ENCODE assay signal across 16 mouse cellular contexts in the genomic region with DNA sequence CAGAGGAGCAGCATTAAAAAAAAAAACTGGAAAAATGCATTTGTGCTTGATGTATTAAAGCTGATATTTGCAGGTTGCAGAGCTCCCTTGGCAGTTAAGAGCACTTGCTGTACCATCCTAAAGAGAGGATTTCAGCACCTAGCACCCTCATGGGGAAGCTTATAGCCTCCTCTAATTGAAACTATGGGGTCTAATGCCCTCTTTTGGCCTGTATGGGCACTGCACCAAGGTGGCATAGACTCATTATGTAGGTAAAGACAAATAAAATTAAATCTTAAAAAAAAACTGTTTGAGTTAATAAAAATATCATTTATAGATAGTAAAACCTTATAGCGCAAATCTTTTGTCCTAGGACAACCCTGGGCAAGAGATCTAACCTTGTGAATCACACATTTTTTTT.
DNase-seq lines count a peak whose midpoint lies in the region; ATAC-seq and TF ChIP-seq lines count a peak whose summit lies in the region.
"Had no signal": no experiment of that assay in that cellular context is flagged by ENCODE, and none has a peak within 500 bp of the region (broad histone marks: within the 10 kb centered on the region; RNA-seq: fewer than 3 reads in every experiment).

No protein-coding gene starts in this region.

- ATAC-seq in hindbrain, postnatal 0 days: no peak
- no peak for ATAC-seq in hindbrain, embryonic 12.5 days (ENCODE audit: low FRiP score)
- ATAC-seq in midbrain, embryonic 14.5 days (ENCODE audit: low FRiP score, low TSS enrichment): no peak
- ATAC-seq in midbrain, embryonic 13.5 days: no peak

- H3K9me3 ChIP-seq in hindbrain, postnatal 0 days (ENCODE audit: low read length): no peaks in the 10 kb centered on the region
- H3K9me3 ChIP-seq in hindbrain, embryonic 12.5 days (replicated peaks): no peaks in the 10 kb centered on the region
- H3K9me3 ChIP-seq in midbrain, embryonic 14.5 days (ENCODE audit: control insufficient read depth, low read length): no peaks in the 10 kb centered on the region
- H3K9me3 ChIP-seq in midbrain, embryonic 13.5 days: no peaks in the 10 kb centered on the region
- H3K9me3 ChIP-seq: forebrain, embryonic 12.5 days; heart, embryonic 13.5 days; hindbrain, embryonic 15.5 days had no signal

- TF ChIP-seq CTCF in hindbrain, postnatal 0 days (IDR thresholded peaks at IDR 0.05; ENCODE audit: low read depth): peak; percentile 27

- no peak overlapping the region for H3K4me2 ChIP-seq in hindbrain, postnatal 0 days (ENCODE audit: low read depth, low read length)
- no peak overlapping the region for H3K4me2 ChIP-seq in hindbrain, embryonic 12.5 days (replicated peaks)
- no peak overlapping the region for H3K4me2 ChIP-seq in midbrain, embryonic 14.5 days (ENCODE audit: low read length)
- no peak overlapping the region for H3K4me2 ChIP-seq in midbrain, embryonic 13.5 days (replicated peaks)
- H3K4me2 ChIP-seq: forebrain, embryonic 12.5 days; heart, embryonic 13.5 days; hindbrain, embryonic 15.5 days had no signal

- H3K36me3 ChIP-seq in hindbrain, postnatal 0 days (ENCODE audit: insufficient read depth, low read length): no peaks in the 10 kb centered on the region
- H3K36me3 ChIP-seq in hindbrain, embryonic 12.5 days: no peaks in the 10 kb centered on the region
- no peaks in the 10 kb centered on the region for H3K36me3 ChIP-seq in midbrain, embryonic 14.5 days (ENCODE audit: control insufficient read depth, insufficient read depth, low read length)
- no peaks in the 10 kb centered on the region for H3K36me3 ChIP-seq in midbrain, embryonic 13.5 days
- H3K36me3 ChIP-seq: forebrain, embryonic 12.5 days; heart, embryonic 13.5 days; hindbrain, embryonic 15.5 days had no signal

- no peak overlapping the region for H3K4me3 ChIP-seq in hindbrain, postnatal 0 days (ENCODE audit: low read length)
- no peak overlapping the region for H3K4me3 ChIP-seq in hindbrain, embryonic 12.5 days
- no peak overlapping the region for H3K4me3 ChIP-seq in midbrain, embryonic 14.5 days (replicated peaks; ENCODE audit: low read depth, low read length)
- H3K4me3 ChIP-seq in midbrain, embryonic 13.5 days (replicated peaks): no peak overlapping the region
- H3K4me3 ChIP-seq: forebrain, embryonic 12.5 days; heart, embryonic 13.5 days; hindbrain, embryonic 15.5 days had no signal

- no peak overlapping the region for H3K27ac ChIP-seq in hindbrain, postnatal 0 days
- no peak overlapping the region for H3K27ac ChIP-seq in hindbrain, embryonic 12.5 days
- no peak overlapping the region for H3K27ac ChIP-seq in midbrain, embryonic 14.5 days (replicated peaks; ENCODE audit: low read depth, low read length)
- no peak overlapping the region for H3K27ac ChIP-seq in midbrain, embryonic 13.5 days
- H3K27ac ChIP-seq: forebrain, embryonic 12.5 days; heart, embryonic 13.5 days; hindbrain, embryonic 15.5 days; liver, embryonic 14.5 days; macrophage had no signal

- 61% methylated on average over 1 of the region's 1 CpGs for WGBS in hindbrain, postnatal 0 days
- WGBS in hindbrain, embryonic 12.5 days: 63% methylated on average over 1 of the region's 1 CpGs
- WGBS in midbrain, embryonic 14.5 days: 61% methylated on average over 1 of the region's 1 CpGs
- 68% methylated on average over 1 of the region's 1 CpGs for WGBS in midbrain, embryonic 13.5 days

- H3K9ac ChIP-seq in hindbrain, postnatal 0 days (replicated peaks; ENCODE audit: low read length): no peak overlapping the region
- no peak overlapping the region for H3K9ac ChIP-seq in hindbrain, embryonic 12.5 days
- no peak overlapping the region for H3K9ac ChIP-seq in midbrain, embryonic 14.5 days (replicated peaks; ENCODE audit: low read length)
- H3K9ac ChIP-seq in midbrain, embryonic 13.5 days (replicated peaks): no peak overlapping the region
- H3K9ac ChIP-seq: forebrain, embryonic 12.5 days; heart, embryonic 13.5 days; hindbrain, embryonic 15.5 days; liver, embryonic 14.5 days had no signal

- H3K27me3 ChIP-seq in hindbrain, postnatal 0 days (ENCODE audit: insufficient read depth, low read length): no peaks in the 10 kb centered on the region
- H3K27me3 ChIP-seq in hindbrain, embryonic 12.5 days: no peaks in the 10 kb centered on the region
- H3K27me3 ChIP-seq in midbrain, embryonic 14.5 days (ENCODE audit: control insufficient read depth, insufficient read depth, low read length): no peaks in the 10 kb centered on the region
- no peaks in the 10 kb centered on the region for H3K27me3 ChIP-seq in midbrain, embryonic 13.5 days
- H3K27me3 ChIP-seq: forebrain, embryonic 12.5 days; heart, embryonic 13.5 days; hindbrain, embryonic 15.5 days had no signal

- DNase-seq in adrenal gland, postnatal 10 days: peak; percentile 22
- DNase-seq in adrenal gland, adult 2 months: no peak
- peak; percentile 13 for DNase-seq in hindbrain, postnatal 0 days (ENCODE audit: low spot score)
- peak; percentile 21 for DNase-seq in midbrain, embryonic 14.5 days
- peak; percentile 1 for DNase-seq in embryo, embryonic 9.5 days (ENCODE audit: extremely low spot score)
- DNase-seq in thymus, postnatal 36 days: no peak
- DNase-seq: cerebellum, adult 18-20 months; gastrocnemius, postnatal 14 days; right cerebral cortex, postnatal 25 days had no signal

- no peaks in the 10 kb centered on the region for H3K4me1 ChIP-seq in hindbrain, postnatal 0 days (ENCODE audit: insufficient read depth, low read length)
- no peaks in the 10 kb centered on the region for H3K4me1 ChIP-seq in hindbrain, embryonic 12.5 days
- no peaks in the 10 kb centered on the region for H3K4me1 ChIP-seq in midbrain, embryonic 14.5 days (ENCODE audit: control insufficient read depth, insufficient read depth, low read length)
- H3K4me1 ChIP-seq in midbrain, embryonic 13.5 days (replicated peaks): no peaks in the 10 kb centered on the region
- H3K4me1 ChIP-seq: forebrain, embryonic 12.5 days; heart, embryonic 13.5 days; hindbrain, embryonic 15.5 days had no signal

Comparison
In these comparisons a context has a peak if more than half of its experiments do, and no peak if none do; other contexts are left out.
1. DNase-seq: peak in adrenal gland, postnatal 10 days (single experiment), hindbrain, postnatal 0 days (single experiment), midbrain, embryonic 14.5 days (single experiment) and embryo, embryonic 9.5 days (single experiment); none in adrenal gland, adult 2 months (single experiment) and thymus, postnatal 36 days (0 of 2).